Mouse (Mus musculus) frontal cortex, adult (tissue): Measurements from ENCODE around the gene Usp39.
A peak's percentile ranks its signal among the peaks of the same experiment; 100 is the strongest.

ENCODE experiments used
- ATAC-seq: cut with Nextera tagmentation; 2 replicates; pipeline ENCODE4 v1.9.2; 2017; ENCODE audit warnings: mild to moderate bottlenecking, moderate library complexity, mixed read lengths; ENCODE audit not compliant: low TSS enrichment

Gene Usp39

GRCm38 (mm10) chr6:72371571-72371970 lies 26.6 kb upstream of the Usp39 start:
- ATAC-seq, result peak; percentile 42; the same call in 1 of the 2 replicates

GRCm38 (mm10) chr6:72371147-72371546 lies 26.2 kb upstream of the Usp39 start:
- ATAC-seq, result peak; percentile 92

GRCm38 (mm10) chr6:72370091-72370490 lies 25.1 kb upstream of the Usp39 start:
- no peak for ATAC-seq

- ATAC-seq, result no peak
Measured at GRCm38 (mm10) chr6:72369557-72369956, 24.6 kb upstream of the Usp39 start.

- ATAC-seq, result no peak
Measured at GRCm38 (mm10) chr6:72367460-72367974, 22.5 kb upstream of the Usp39 start.

- no peak for ATAC-seq
Measured at GRCm38 (mm10) chr6:72366844-72367443, 22.0 kb upstream of the Usp39 start, which contains the start of gene Rnf181. TSS of gene Rnf181 (minus strand) at chr6:72366956.

- no peak for ATAC-seq
Measured at GRCm38 (mm10) chr6:72366304-72366703, 21.3 kb upstream of the Usp39 start.

GRCm38 (mm10) chr6:72364985-72365384 lies 20.0 kb upstream of the Usp39 start:
- ATAC-seq, result no peak

- no peak for ATAC-seq
Measured at GRCm38 (mm10) chr6:72364009-72364408, 19.0 kb upstream of the Usp39 start.

- peak; percentile 97 for ATAC-seq
Measured at GRCm38 (mm10) chr6:72362132-72363028, 17.4 kb upstream of the Usp39 start.

- ATAC-seq, result no peak
Measured at GRCm38 (mm10) chr6:72361121-72361551, 16.2 kb upstream of the Usp39 start.

GRCm38 (mm10) chr6:72360599-72360935 lies 15.6 kb upstream of the Usp39 start:
- ATAC-seq, result no peak

GRCm38 (mm10) chr6:72359891-72360598 lies 15.1 kb upstream of the Usp39 start:
- no peak for ATAC-seq

- ATAC-seq, result no peak
Measured at GRCm38 (mm10) chr6:72359343-72359742, 14.4 kb upstream of the Usp39 start.

- no peak for ATAC-seq
Measured at GRCm38 (mm10) chr6:72358086-72358764, 13.2 kb upstream of the Usp39 start.

GRCm38 (mm10) chr6:72357164-72358079 lies 12.4 kb upstream of the Usp39 start:
- no peak for ATAC-seq

GRCm38 (mm10) chr6:72356001-72356532 lies 11.1 kb upstream of the Usp39 start:
- no peak for ATAC-seq

- peak; percentile 51 for ATAC-seq
Measured at GRCm38 (mm10) chr6:72355066-72355911, 10.3 kb upstream of the Usp39 start, which contains the start of gene Tmem150a. TSS of gene Tmem150a (plus strand) at chr6:72355447.

- ATAC-seq, result no peak
Measured at GRCm38 (mm10) chr6:72354025-72354424, 9.0 kb upstream of the Usp39 start.
